Mouse (Mus musculus) hindbrain, embryonic 15.5 days (tissue): Measurements from ENCODE around the gene Tmem132d. TPM values are rescaled to one million over a fixed set of nuclear protein-coding genes. Genes with fewer than 3 reads are reported as not detected.
"Not testable (repeated sequence)": the region's sequence is repeated elsewhere in the genome, so short reads cannot be mapped to it uniquely, and the experiment has no call there.

Experiments used
- ATAC-seq: fragments of 200-750 bp; cut with Nextera tagmentation; 2 replicates; pipeline ENCODE4 v1.8.0; 2017; ENCODE audit warnings: low read depth, moderate number of reproducible peaks, moderate TSS enrichment; ENCODE audit not compliant: low FRiP score
- H3K27ac ChIP-seq: fragments of 300-500 bp; sonication (generic); replicated peaks from 2 replicates; pipeline ENCODE4 v1.5.1; 2015; ENCODE audit warnings: mild to moderate bottlenecking, inconsistent platforms
- H3K27me3 ChIP-seq: fragments of 300-500 bp; sonication (generic); 2 replicates; pipeline ENCODE4 v1.6.1; 2015; ENCODE audit warnings: control low read depth, inconsistent platforms
- H3K36me3 ChIP-seq: fragments of 300-500 bp; sonication (generic); 2 replicates; pipeline ENCODE4 v1.6.1; 2015; ENCODE audit warnings: control low read depth, inconsistent platforms
- H3K4me1 ChIP-seq: fragments of 300-500 bp; sonication (generic); replicated peaks from 2 replicates; pipeline ENCODE4 v1.6.1; 2015; ENCODE audit warnings: control low read depth, inconsistent platforms
- H3K4me2 ChIP-seq: fragments of 300-500 bp; sonication (generic); 2 replicates; pipeline ENCODE4 v1.6.1; 2015; ENCODE audit warnings: moderate library complexity, mild to moderate bottlenecking, inconsistent platforms
- H3K4me3 ChIP-seq: fragments of 300-500 bp; sonication (generic); 2 replicates; pipeline ENCODE4 v1.5.1; 2015; ENCODE audit warnings: mild to moderate bottlenecking, inconsistent platforms
- H3K9ac ChIP-seq: fragments of 300-500 bp; sonication (generic); 2 replicates; pipeline ENCODE4 v1.6.1; 2015; ENCODE audit warnings: inconsistent platforms
- H3K9me3 ChIP-seq: fragments of 300-500 bp; sonication (generic); 2 replicates; pipeline ENCODE4 v1.6.1; 2016; ENCODE audit warnings: control low read depth, inconsistent platforms
- WGBS: fragments of 180-500 bp; shearing (Covaris S2); methylation state at CpG from one replicate; pipeline ENCODE4 v1.1.7; 2015; 5-methylcytosine and 5-hydroxymethylcytosine counted together
- polyA plus RNA-seq: library from polyadenylated mRNA; unstranded; fragments of >200 nt; fragmentation: Nextera tagmentation; extraction: Ambion mirVana; gene quantifications from 2 replicates; pipeline ENCODE4 v1.2.1, GENCODE M21; 2015

The Tmem132d gene
- polyA plus RNA-seq, 1 experiment from 2014 or later: 6.3 TPM

- Histone ChIP-seq H3K9ac (no peak overlapping the region), H3K9me3 (no peaks in the 10 kb centered on the region), H3K36me3 (no peaks in the 10 kb centered on the region), H3K27ac (no peak overlapping the region), H3K27me3 (no peaks in the 10 kb centered on the region), H3K4me1 (no peaks in the 10 kb centered on the region), H3K4me2 (no peak overlapping the region), H3K4me3 (no peak overlapping the region)
- WGBS: 88% methylated on average over 12 of the region's 12 CpGs
- no peak for ATAC-seq
These were observed 626.0 kb downstream of the Tmem132d start for GRCm38 (mm10) chr5:127806850-127807249.

GRCm38 (mm10) chr5:127800907-127801306 is 632.0 kb downstream of the Tmem132d start:
- Histone ChIP-seq H3K4me3 (no peak overlapping the region), H3K27ac (no peak overlapping the region)
- 46% methylated on average over 4 of the region's 4 CpGs for WGBS

GRCm38 (mm10) chr5:127781221-127781620 is 651.7 kb downstream of the Tmem132d start:
- no peaks in the 10 kb centered on the region for H3K9me3 ChIP-seq
- 48% methylated on average over 5 of the region's 5 CpGs for WGBS
- ATAC-seq: no peak
- no peak overlapping the region for H3K4me3 ChIP-seq
- no peak overlapping the region for H3K9ac ChIP-seq
- H3K27me3 ChIP-seq: no peaks in the 10 kb centered on the region
- no peak overlapping the region for H3K4me2 ChIP-seq
- no peak overlapping the region for H3K27ac ChIP-seq
- H3K36me3 ChIP-seq: no peaks in the 10 kb centered on the region
- 0 out of 2 replicates have a peak, but pooled peaks cover 6% of the 10 kb centered on the region for H3K4me1 ChIP-seq

More at GRCm38 (mm10) chr5:127800907-127801306, 632.0 kb downstream of the Tmem132d start:
- Histone ChIP-seq H3K9ac (no peak overlapping the region), H3K27me3 (no peaks in the 10 kb centered on the region; the same call in 1 of the 2 replicates), H3K4me1 (peaks cover 10% of the 10 kb centered on the region), H3K9me3 (no peaks in the 10 kb centered on the region), H3K36me3 (no peaks in the 10 kb centered on the region), H3K4me2 (no peak overlapping the region)
- no peak for ATAC-seq

GRCm38 (mm10) chr5:127775749-127776148 is 657.1 kb downstream of the Tmem132d start:
- no peaks in the 10 kb centered on the region for H3K4me1 ChIP-seq
- no peaks in the 10 kb centered on the region for H3K27me3 ChIP-seq
- no peak for ATAC-seq
- H3K9ac ChIP-seq: no peak overlapping the region
- H3K36me3 ChIP-seq: no peaks in the 10 kb centered on the region
- no peak overlapping the region for H3K4me2 ChIP-seq
- no peaks in the 10 kb centered on the region for H3K9me3 ChIP-seq
- 72% methylated on average over 7 of the region's 7 CpGs for WGBS
- no peak overlapping the region for H3K4me3 ChIP-seq
- H3K27ac ChIP-seq: no peak overlapping the region

- ATAC-seq: no peak
- H3K27ac ChIP-seq: no peak overlapping the region
- no peaks in the 10 kb centered on the region for H3K9me3 ChIP-seq
- H3K4me2 ChIP-seq: no peak overlapping the region
- H3K4me1 ChIP-seq: no peaks in the 10 kb centered on the region
- WGBS: 84% methylated on average over 4 of the region's 4 CpGs
- no peak overlapping the region for H3K4me3 ChIP-seq
- H3K36me3 ChIP-seq: no peaks in the 10 kb centered on the region
- no peaks in the 10 kb centered on the region for H3K27me3 ChIP-seq
- H3K9ac ChIP-seq: no peak overlapping the region
These were observed 674.3 kb downstream of the Tmem132d start for GRCm38 (mm10) chr5:127758576-127758975.

GRCm38 (mm10) chr5:127756671-127757423 is 676.0 kb downstream of the Tmem132d start:
- no peak for ATAC-seq
- Histone ChIP-seq H3K4me3 (no peak overlapping the region), H3K9me3 (no peaks in the 10 kb centered on the region), H3K9ac (no peak overlapping the region), H3K36me3 (no peaks in the 10 kb centered on the region), H3K27ac (no peak overlapping the region), H3K27me3 (no peaks in the 10 kb centered on the region), H3K4me2 (no peak overlapping the region), H3K4me1 (peaks cover 2% of the 10 kb centered on the region; the same call in 1 of the 2 replicates)
- WGBS: 95% methylated on average over 4 of the region's 4 CpGs

GRCm38 (mm10) chr5:127756011-127756410 is 676.9 kb downstream of the Tmem132d start:
- H3K9me3 ChIP-seq: no peaks in the 10 kb centered on the region
- H3K27ac ChIP-seq: no peak overlapping the region
- no peak for ATAC-seq
- H3K36me3 ChIP-seq: no peaks in the 10 kb centered on the region
- H3K27me3 ChIP-seq: no peaks in the 10 kb centered on the region
- no peak overlapping the region for H3K4me2 ChIP-seq
- no peak overlapping the region for H3K9ac ChIP-seq
- H3K4me3 ChIP-seq: no peak overlapping the region
- H3K4me1 ChIP-seq: peaks cover 10% of the 10 kb centered on the region
- 87% methylated on average over 3 of the region's 3 CpGs for WGBS

- no peak overlapping the region for H3K4me2 ChIP-seq
- peaks cover 14% of the 10 kb centered on the region for H3K4me1 ChIP-seq
- no peaks in the 10 kb centered on the region for H3K27me3 ChIP-seq
- H3K4me3 ChIP-seq: no peak overlapping the region
- H3K36me3 ChIP-seq: no peaks in the 10 kb centered on the region
- WGBS: 53% methylated on average over 4 of the region's 4 CpGs
- H3K9me3 ChIP-seq: no peaks in the 10 kb centered on the region
- ATAC-seq: no peak
- no peak overlapping the region for H3K9ac ChIP-seq
- no peak overlapping the region for H3K27ac ChIP-seq
These were observed 677.3 kb downstream of the Tmem132d start for GRCm38 (mm10) chr5:127755594-127755993.

GRCm38 (mm10) chr5:127751262-127751975 is 681.5 kb downstream of the Tmem132d start:
- Histone ChIP-seq H3K4me2 (peak overlapping the region; percentile 25), H3K27ac (no peak overlapping the region), H3K4me1 (peaks cover 14% of the 10 kb centered on the region), H3K4me3 (no peak overlapping the region), H3K9ac (no peak overlapping the region), H3K36me3 (no peaks in the 10 kb centered on the region), H3K9me3 (no peaks in the 10 kb centered on the region), H3K27me3 (no peaks in the 10 kb centered on the region)
- 23% methylated on average over 20 of the region's 20 CpGs for WGBS
- ATAC-seq: 0 out of 2 replicates have a peak, but pooled peaks have one; percentile 27

- not testable (repeated sequence) for H3K9ac ChIP-seq, H3K27ac ChIP-seq, H3K36me3 ChIP-seq, H3K4me2 ChIP-seq, H3K27me3 ChIP-seq, H3K4me3 ChIP-seq, H3K9me3 ChIP-seq, ATAC-seq
- 90% methylated on average over 3 of the region's 3 CpGs for WGBS
- peaks cover 14% of the 10 kb centered on the region for H3K4me1 ChIP-seq
These were observed 683.3 kb downstream of the Tmem132d start for GRCm38 (mm10) chr5:127749540-127749939.

GRCm38 (mm10) chr5:127741331-127741730 is 691.5 kb downstream of the Tmem132d start:
- Histone ChIP-seq H3K9me3 (no peaks in the 10 kb centered on the region), H3K36me3 (no peaks in the 10 kb centered on the region), H3K4me1 (no peaks in the 10 kb centered on the region), H3K9ac (no peak overlapping the region), H3K4me3 (no peak overlapping the region), H3K27ac (no peak overlapping the region), H3K4me2 (no peak overlapping the region), H3K27me3 (no peaks in the 10 kb centered on the region)
- ATAC-seq: no peak
- WGBS: 67% methylated on average over 16 of the region's 16 CpGs
